Mouse (Mus musculus) liver, embryonic 14.5 days (tissue): ENCODE measurements around the gene Appl2. TPM values are rescaled to one million over a fixed set of nuclear protein-coding genes. Genes with fewer than 3 reads are reported as not detected.

ENCODE experiments used
- ATAC-seq: fragments of 200-750 bp; cut with Nextera tagmentation; 2 replicates; pipeline ENCODE4 v1.8.0; 2017; ENCODE audit warnings: moderate number of reproducible peaks, mild to moderate bottlenecking, moderate library complexity; ENCODE audit not compliant: insufficient read depth
- DNase-seq, 3 experiments: peaks; one replicate each; pipeline ENCODE4 v3.0.0-alpha.2; 2012 to 2013; ENCODE audit warnings: low read depth in 3 of 3, low spot score in 3 of 3
- H3K27ac ChIP-seq: fragments of 300-500 bp; sonication (generic); 2 replicates; pipeline ENCODE4 v1.5.1; 2014; ENCODE audit warnings: moderate library complexity, mild to moderate bottlenecking, control low read depth, inconsistent platforms
- H3K27me3 ChIP-seq: fragments of 300-500 bp; sonication (generic); 2 replicates; pipeline ENCODE4 v1.6.1; 2014; ENCODE audit warnings: mild to moderate bottlenecking, low read length, moderate library complexity; ENCODE audit not compliant: control insufficient read depth, insufficient read depth
- H3K36me3 ChIP-seq: fragments of 300-500 bp; sonication (generic); replicated peaks from 2 replicates; pipeline ENCODE4 v1.6.1; 2014; ENCODE audit warnings: low read depth; ENCODE audit not compliant: control insufficient read depth, insufficient read depth
- H3K4me1 ChIP-seq, 2 experiments: fragments of 200-500 bp in 1 of 2; fragments of 300-500 bp in 1 of 2; sonication (generic) in 1 of 2; replicated peaks; 2 replicates each; pipeline ENCODE4 v1.6.1; 2012 to 2014; ENCODE audit warnings: antibody characterized with exemption in 1 of 2, inconsistent platforms in 1 of 2, low read length in 1 of 2; ENCODE audit not compliant: control insufficient read depth in 2 of 2, insufficient read depth in 2 of 2
- H3K4me2 ChIP-seq: fragments of 300-500 bp; sonication (generic); 2 replicates; pipeline ENCODE4 v1.6.1; 2014; ENCODE audit warnings: low read depth, mild to moderate bottlenecking, control low read depth, moderate library complexity
- H3K4me3 ChIP-seq, 2 experiments: fragments of 200-500 bp in 1 of 2; fragments of 300-500 bp in 1 of 2; sonication (generic) in 1 of 2; 2 replicates each; pipeline ENCODE4 v1.5.1; 2012 to 2014; ENCODE audit warnings: low read depth in 2 of 2, low read length in 2 of 2, mild to moderate bottlenecking in 2 of 2, control low read depth in 1 of 2, inconsistent platforms in 1 of 2, moderate library complexity in 1 of 2; ENCODE audit not compliant: insufficient read depth in 1 of 2
- H3K9ac ChIP-seq: fragments of 300-500 bp; sonication (generic); replicated peaks from 2 replicates; pipeline ENCODE4 v1.6.1; 2014; ENCODE audit warnings: mild to moderate bottlenecking, control low read depth, moderate library complexity
- H3K9me3 ChIP-seq: fragments of 300-500 bp; sonication (generic); 2 replicates; pipeline ENCODE4 v1.6.1; 2016; ENCODE audit warnings: low read length, mixed read lengths; ENCODE audit not compliant: control insufficient read depth
- CTCF ChIP-seq: IDR thresholded peaks from 2 replicates; pipeline ENCODE4 v1.5.1; 2016; ENCODE audit warnings: antibody characterized with exemption, low read depth, control low read depth
- EP300 ChIP-seq: IDR thresholded peaks from 2 replicates; pipeline ENCODE4 v1.6.1; 2016; ENCODE audit warnings: antibody characterized with exemption, low read depth
- WGBS: fragments of 180-500 bp; shearing (Covaris S2); extraction: QIAGEN DNeasy Blood & Tissue Kit; methylation state at CpG from one replicate; pipeline ENCODE4 v1.1.7; 2014; ENCODE audit not compliant: insufficient replicate concordance; 5-methylcytosine and 5-hydroxymethylcytosine counted together
- polyA plus RNA-seq, 2 experiments: library from polyadenylated mRNA; depleted of rRNA in 1 of 2; stranded (reverse) in 1 of 2; unstranded in 1 of 2; fragments of >200 nt; fragmentation: Nextera tagmentation in 1 of 2; extraction: Ambion mirVana in 1 of 2; gene quantifications; 2 replicates each; pipeline versions ENCODE4 v1.2.1 to v1.2.3; 2012 to 2014

The Appl2 gene
- polyA plus RNA-seq, 2 experiments: 5.4 to 6.9 TPM

DNA sequence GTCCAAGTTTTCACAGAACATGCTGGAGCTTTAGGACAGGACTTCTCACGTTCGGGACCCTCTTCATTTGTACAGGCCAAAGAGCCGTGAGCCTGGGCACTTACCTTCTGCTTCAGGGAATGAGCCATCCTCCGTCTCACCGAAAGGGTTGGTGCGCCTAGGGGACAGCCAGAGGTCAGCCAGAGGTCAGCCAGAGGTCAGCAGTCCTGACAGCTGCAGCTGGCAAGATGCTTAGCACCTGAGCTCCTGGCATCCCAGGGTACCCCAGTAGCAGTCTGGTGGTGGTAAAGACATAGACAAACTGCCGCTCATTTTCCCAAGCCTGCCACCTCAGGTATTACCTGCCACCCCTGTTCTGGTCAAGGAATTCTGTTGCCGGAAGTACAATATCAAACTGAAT lies 39.9 kb downstream of the Appl2 start:
- Histone ChIP-seq H3K27me3 (no peaks in the 10 kb centered on the region), H3K4me2 (no peak overlapping the region), H3K9me3 (no peaks in the 10 kb centered on the region), H3K9ac (no peak overlapping the region), H3K4me1 (no peaks in the 10 kb centered on the region), H3K27ac (no peak overlapping the region), H3K36me3 (no peaks in the 10 kb centered on the region), H3K4me3 (no peak overlapping the region)
- TF ChIP-seq EP300 (no peak), CTCF (no peak)
- DNase-seq (no peak), ATAC-seq (no peak)
- WGBS: 72% methylated on average over 8 of the region's 8 CpGs

DNA sequence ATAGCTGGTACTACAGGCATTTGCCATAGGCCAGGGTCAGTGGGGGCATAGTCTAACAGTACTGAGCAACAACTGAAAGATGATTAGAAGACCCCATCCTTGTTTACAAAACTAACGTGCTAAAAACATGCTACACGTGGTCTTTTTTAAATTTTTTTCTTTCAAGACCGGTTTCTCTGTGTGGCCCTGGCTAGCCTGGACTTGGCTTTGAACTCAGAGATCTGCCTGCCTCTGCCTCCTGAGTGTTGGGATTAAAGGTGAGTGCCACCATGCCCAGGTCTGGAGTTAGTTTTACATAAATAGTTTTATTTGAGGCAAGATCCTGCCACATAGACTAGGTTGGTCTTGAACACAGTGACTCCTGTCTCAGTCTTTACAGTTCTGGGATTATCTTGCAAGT lies 41.4 kb downstream of the Appl2 start:
- no peak overlapping the region for H3K4me2 ChIP-seq
- no peak overlapping the region for H3K4me3 ChIP-seq
- no peaks in the 10 kb centered on the region for H3K4me1 ChIP-seq
- no peak overlapping the region for H3K9ac ChIP-seq
- H3K36me3 ChIP-seq: no peaks in the 10 kb centered on the region
- H3K9me3 ChIP-seq: no peaks in the 10 kb centered on the region
- no peak overlapping the region for H3K27ac ChIP-seq
- ATAC-seq (no peak), DNase-seq (no peak)
- TF ChIP-seq EP300 (no peak), CTCF (no peak)
- H3K27me3 ChIP-seq: no peaks in the 10 kb centered on the region
- WGBS: 76% methylated on average over 3 of the region's 3 CpGs

DNA sequence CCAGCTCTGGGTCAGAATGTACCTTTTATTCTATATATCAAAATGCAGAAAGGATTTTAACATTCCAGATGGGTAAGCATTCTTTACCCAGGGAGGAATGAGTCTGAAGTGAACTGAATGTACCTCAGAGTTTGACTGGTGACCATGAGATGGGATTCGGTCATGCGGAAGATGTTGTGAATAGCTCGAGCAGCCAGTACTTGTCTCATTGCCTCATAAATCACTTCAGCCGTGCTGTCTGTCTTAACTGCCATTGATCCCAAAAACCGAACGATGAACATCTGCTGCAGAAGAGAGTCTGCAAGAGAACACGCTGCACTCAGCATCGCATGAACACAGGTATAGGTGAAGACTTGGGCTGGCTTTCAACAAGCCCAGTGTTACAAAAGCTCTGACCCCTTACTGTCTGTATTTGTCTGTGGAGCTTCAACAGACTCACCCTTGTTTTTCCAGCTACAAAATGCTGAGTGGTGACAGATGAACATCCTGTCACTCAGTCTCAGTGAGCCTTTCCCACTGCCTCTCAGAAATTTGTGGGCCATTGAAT lies 42.8 kb downstream of the Appl2 start:
- Histone ChIP-seq H3K36me3 (no peaks in the 10 kb centered on the region; the same call in 1 of the 2 replicates), H3K9ac (no peak overlapping the region), H3K27ac (no peak overlapping the region), H3K4me3 (no peak overlapping the region), H3K9me3 (no peaks in the 10 kb centered on the region), H3K4me1 (no peaks in the 10 kb centered on the region), H3K27me3 (no peaks in the 10 kb centered on the region), H3K4me2 (no peak overlapping the region)
- DNase-seq: no peak
- WGBS: 85% methylated on average over 8 of the region's 8 CpGs
- ATAC-seq: no peak
- TF ChIP-seq EP300 (no peak), CTCF (no peak)

DNA sequence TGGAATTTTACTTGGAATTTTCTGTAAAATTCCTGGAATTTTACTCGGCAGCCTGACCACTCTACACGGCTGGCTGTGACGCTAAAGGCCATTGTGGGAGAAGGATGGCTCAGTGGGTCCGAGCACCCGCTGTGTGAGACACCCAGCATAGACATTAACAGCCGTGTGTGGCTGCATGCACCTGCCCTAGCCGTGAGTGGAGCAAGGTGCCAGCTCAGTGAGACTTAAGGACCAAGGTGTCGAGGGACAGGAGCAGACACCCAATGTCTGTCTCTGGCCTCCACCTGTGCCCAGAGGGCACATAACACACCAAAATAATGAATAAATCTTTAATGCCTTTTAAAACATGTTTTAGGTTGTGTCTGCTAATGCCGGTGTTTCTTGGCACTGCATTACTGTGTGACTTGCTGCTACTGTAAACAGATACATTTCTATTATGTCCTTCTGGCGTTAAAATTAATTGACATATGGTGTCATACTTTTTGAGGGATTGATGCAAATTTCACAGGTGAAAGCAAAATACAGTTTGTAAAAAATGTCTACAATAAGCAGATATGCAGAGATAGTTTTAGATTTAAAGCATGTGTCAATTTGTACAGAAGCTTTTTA lies 44.5 kb downstream of the Appl2 start:
- Histone ChIP-seq H3K4me3 (no peak overlapping the region), H3K4me1 (no peaks in the 10 kb centered on the region), H3K9ac (no peak overlapping the region), H3K27me3 (no peaks in the 10 kb centered on the region), H3K36me3 (no peaks in the 10 kb centered on the region; the same call in none of the 2 replicates), H3K9me3 (no peaks in the 10 kb centered on the region), H3K27ac (no peak overlapping the region), H3K4me2 (no peak overlapping the region)
- no peak for TF ChIP-seq CTCF
- no peak for TF ChIP-seq EP300
- 82% methylated on average over 10 of the region's 10 CpGs for WGBS
- DNase-seq (no peak), ATAC-seq (no peak)

DNA sequence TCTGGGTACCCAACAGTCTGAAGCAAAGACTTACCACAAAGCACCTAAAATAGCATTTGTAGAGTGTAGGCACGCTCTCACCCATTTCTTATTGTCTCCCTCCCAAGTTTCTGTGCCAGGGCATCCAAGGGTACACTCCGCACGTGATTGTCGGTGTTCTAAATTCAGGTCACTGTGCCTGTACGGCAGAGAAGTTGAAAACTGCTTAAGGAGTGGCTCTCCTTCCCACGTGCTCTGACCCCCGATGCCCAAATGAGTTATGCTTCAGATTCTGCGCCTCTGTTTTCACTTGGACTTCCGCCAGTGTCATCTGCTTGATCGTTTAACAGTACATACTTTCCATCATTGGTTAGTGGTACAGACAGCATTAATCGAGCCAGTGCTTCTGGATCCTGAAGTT lies 47.9 kb downstream of the Appl2 start:
- Histone ChIP-seq H3K9ac (no peak overlapping the region), H3K4me2 (no peak overlapping the region), H3K4me1 (no peaks in the 10 kb centered on the region), H3K36me3 (peaks cover 4% of the 10 kb centered on the region), H3K4me3 (no peak overlapping the region), H3K27ac (no peak overlapping the region), H3K27me3 (no peaks in the 10 kb centered on the region), H3K9me3 (no peaks in the 10 kb centered on the region)
- ATAC-seq: no peak
- DNase-seq: no peak
- WGBS: 84% methylated on average over 11 of the region's 11 CpGs
- TF ChIP-seq CTCF (no peak), EP300 (no peak)
